Mouse (Mus musculus): ENCODE results near the gene Ebf4. TPM values are rescaled to one million over a fixed set of nuclear protein-coding genes. Genes with fewer than 3 reads are reported as not detected.

The Ebf4 gene
- polyA plus RNA-seq, 1 experiment from 2014 or later, result 2.3 TPM

GRCm38 (mm10) chr2:130383895-130384294 lies 88.9 kb downstream of the Ebf4 start:
- no peak overlapping the region for H3K9ac ChIP-seq
- ATAC-seq (ENCODE audit: insufficient read depth) (no peak; the same call in 1 of the 2 replicates), DNase-seq (peak; percentile 21)
- no peak overlapping the region for H3K4me3 ChIP-seq (ENCODE audit: low read depth, low read length)
- TF ChIP-seq CTCF (IDR thresholded peaks at IDR 0.05; ENCODE audit: low read depth), result no peak
- no peaks in the 10 kb centered on the region for H3K27me3 ChIP-seq (ENCODE audit: insufficient read depth, low read length)
- H3K4me2 ChIP-seq, result no peak overlapping the region
- no peaks in the 10 kb centered on the region for H3K9me3 ChIP-seq (ENCODE audit: low read depth, low read length)
- H3K4me1 ChIP-seq (ENCODE audit: insufficient read depth), result no peaks in the 10 kb centered on the region
- H3K27ac ChIP-seq (ENCODE audit: low read depth), result no peak overlapping the region
- H3K36me3 ChIP-seq (ENCODE audit: insufficient read depth), result no peaks in the 10 kb centered on the region
- WGBS, result 70% methylated on average over 6 of the region's 6 CpGs

GRCm38 (mm10) chr2:130386212-130386611 lies 91.2 kb downstream of the Ebf4 start:
- Histone ChIP-seq H3K27ac (ENCODE audit: low read depth) (no peak overlapping the region), H3K4me3 (ENCODE audit: low read depth, low read length) (no peak overlapping the region), H3K9me3 (ENCODE audit: low read depth, low read length) (no peaks in the 10 kb centered on the region), H3K9ac (no peak overlapping the region), H3K4me2 (no peak overlapping the region), H3K36me3 (ENCODE audit: insufficient read depth) (peaks cover 9% of the 10 kb centered on the region; the same call in 1 of the 2 replicates), H3K27me3 (ENCODE audit: insufficient read depth, low read length) (no peaks in the 10 kb centered on the region), H3K4me1 (ENCODE audit: insufficient read depth) (no peaks in the 10 kb centered on the region)
- DNase-seq, result no peak
- ATAC-seq (ENCODE audit: insufficient read depth), result no peak
- TF ChIP-seq CTCF (IDR thresholded peaks at IDR 0.05; ENCODE audit: low read depth), result no peak
- 44% methylated on average over 1 of the region's 1 CpGs for WGBS

- Histone ChIP-seq H3K4me3 (ENCODE audit: low read depth, low read length) (no peak overlapping the region), H3K4me1 (ENCODE audit: insufficient read depth) (no peaks in the 10 kb centered on the region), H3K9me3 (ENCODE audit: low read depth, low read length) (no peaks in the 10 kb centered on the region), H3K27ac (ENCODE audit: low read depth) (no peak overlapping the region), H3K27me3 (ENCODE audit: insufficient read depth, low read length) (no peaks in the 10 kb centered on the region), H3K36me3 (ENCODE audit: insufficient read depth) (peaks cover 21% of the 10 kb centered on the region; the same call in 1 of the 2 replicates), H3K4me2 (no peak overlapping the region), H3K9ac (no peak overlapping the region)
- peak; percentile 32 for DNase-seq
- no peak for ATAC-seq (ENCODE audit: insufficient read depth)
- whole genome bisulfite sequencing, result 74% methylated on average over 2 of the region's 2 CpGs
- peak; percentile 57 for TF ChIP-seq CTCF (IDR thresholded peaks at IDR 0.05; ENCODE audit: low read depth)
These were observed 93.8 kb downstream of the Ebf4 start for GRCm38 (mm10) chr2:130388796-130389195.

- Histone ChIP-seq H3K9me3 (ENCODE audit: low read depth, low read length) (no peaks in the 10 kb centered on the region), H3K27ac (ENCODE audit: low read depth) (no peak overlapping the region), H3K36me3 (ENCODE audit: insufficient read depth) (peaks cover 37% of the 10 kb centered on the region; the same call in 1 of the 2 replicates), H3K4me3 (ENCODE audit: low read depth, low read length) (no peak overlapping the region), H3K9ac (no peak overlapping the region), H3K4me1 (ENCODE audit: insufficient read depth) (no peaks in the 10 kb centered on the region), H3K4me2 (no peak overlapping the region), H3K27me3 (ENCODE audit: insufficient read depth, low read length) (no peaks in the 10 kb centered on the region)
- DNase-seq (no peak), ATAC-seq (ENCODE audit: insufficient read depth) (no peak)
- 82% methylated on average over 11 of the region's 11 CpGs for WGBS
- no peak for TF ChIP-seq CTCF (IDR thresholded peaks at IDR 0.05; ENCODE audit: low read depth)
These were observed 96.1 kb downstream of the Ebf4 start for GRCm38 (mm10) chr2:130390993-130391625.

GRCm38 (mm10) chr2:130392836-130393235 lies 97.9 kb downstream of the Ebf4 start:
- Histone ChIP-seq H3K4me3 (ENCODE audit: low read depth, low read length) (no peak overlapping the region), H3K4me1 (ENCODE audit: insufficient read depth) (no peaks in the 10 kb centered on the region), H3K9ac (no peak overlapping the region), H3K27me3 (ENCODE audit: insufficient read depth, low read length) (no peaks in the 10 kb centered on the region), H3K27ac (ENCODE audit: low read depth) (no peak overlapping the region), H3K9me3 (ENCODE audit: low read depth, low read length) (no peaks in the 10 kb centered on the region), H3K36me3 (ENCODE audit: insufficient read depth) (peaks cover 37% of the 10 kb centered on the region; the same call in 1 of the 2 replicates), H3K4me2 (no peak overlapping the region)
- DNase-seq (no peak), ATAC-seq (ENCODE audit: insufficient read depth) (no peak)
- no peak for TF ChIP-seq CTCF (IDR thresholded peaks at IDR 0.05; ENCODE audit: low read depth)
- 80% methylated on average over 3 of the region's 3 CpGs for WGBS

GRCm38 (mm10) chr2:130395696-130396095 lies 100.7 kb downstream of the Ebf4 start:
- H3K9me3 ChIP-seq (ENCODE audit: low read depth, low read length), result no peaks in the 10 kb centered on the region
- no peak for TF ChIP-seq CTCF (IDR thresholded peaks at IDR 0.05; ENCODE audit: low read depth)
- H3K36me3 ChIP-seq (ENCODE audit: insufficient read depth), result peaks cover 33% of the 10 kb centered on the region; the same call in 1 of the 2 replicates
- no peak for DNase-seq
- 93% methylated on average over 11 of the region's 11 CpGs for WGBS
- no peaks in the 10 kb centered on the region for H3K4me1 ChIP-seq (ENCODE audit: insufficient read depth)
- H3K27me3 ChIP-seq (ENCODE audit: insufficient read depth, low read length), result no peaks in the 10 kb centered on the region
- H3K4me2 ChIP-seq, result no peak overlapping the region
- no peak overlapping the region for H3K27ac ChIP-seq (ENCODE audit: low read depth)
- H3K4me3 ChIP-seq (ENCODE audit: low read depth, low read length), result no peak overlapping the region
- H3K9ac ChIP-seq, result no peak overlapping the region
- no peak for ATAC-seq (ENCODE audit: insufficient read depth)

- peak within 1 kb of the TSS; percentile 78 for H3K9ac ChIP-seq
- no peaks in the 10 kb centered on the region for H3K27me3 ChIP-seq (ENCODE audit: insufficient read depth, low read length)
- H3K4me2 ChIP-seq, result peak within 1 kb of the TSS; percentile 79
- peaks cover 22% of the 10 kb centered on the region; the same call in 1 of the 2 replicates for H3K36me3 ChIP-seq (ENCODE audit: insufficient read depth)
- no peaks in the 10 kb centered on the region for H3K4me1 ChIP-seq (ENCODE audit: insufficient read depth)
- H3K27ac ChIP-seq (ENCODE audit: low read depth), result no peak within 1 kb of the TSS; the same call in 1 of the 2 replicates
- no peak for TF ChIP-seq CTCF (IDR thresholded peaks at IDR 0.05; ENCODE audit: low read depth)
- WGBS, result under 1% methylated on average over 45 of the region's 53 CpGs
- DNase-seq (peak; percentile 81), ATAC-seq (ENCODE audit: insufficient read depth) (peak; percentile 94)
- H3K4me3 ChIP-seq (ENCODE audit: low read depth, low read length), result peak within 1 kb of the TSS; percentile 58
- no peaks in the 10 kb centered on the region for H3K9me3 ChIP-seq (ENCODE audit: low read depth, low read length)
These were observed 102.4 kb downstream of the Ebf4 start, which contains the start of gene Cpxm1 for GRCm38 (mm10) chr2:130397186-130397985. Gene Cpxm1 (minus strand): TSS chr2:130397574.
